Mouse (Mus musculus) cerebellum, adult 2 months (tissue): ENCODE results near the gene Igflr1.

ENCODE experiments used
- CTCF ChIP-seq: fragments of 200-500 bp; IDR thresholded peaks from 2 replicates; pipeline ENCODE4 v1.5.1; 2011; ENCODE audit warnings: low read depth, mild to moderate bottlenecking, control low read depth, low read length, moderate library complexity, borderline replicate concordance; ENCODE audit not compliant: insufficient read depth
- POLR2A ChIP-seq: fragments of 200-500 bp; IDR thresholded peaks from 2 replicates; pipeline ENCODE4 v1.6.1; 2011; ENCODE audit warnings: low read length, control low read depth, borderline replicate concordance; ENCODE audit not compliant: insufficient read depth

DNA sequence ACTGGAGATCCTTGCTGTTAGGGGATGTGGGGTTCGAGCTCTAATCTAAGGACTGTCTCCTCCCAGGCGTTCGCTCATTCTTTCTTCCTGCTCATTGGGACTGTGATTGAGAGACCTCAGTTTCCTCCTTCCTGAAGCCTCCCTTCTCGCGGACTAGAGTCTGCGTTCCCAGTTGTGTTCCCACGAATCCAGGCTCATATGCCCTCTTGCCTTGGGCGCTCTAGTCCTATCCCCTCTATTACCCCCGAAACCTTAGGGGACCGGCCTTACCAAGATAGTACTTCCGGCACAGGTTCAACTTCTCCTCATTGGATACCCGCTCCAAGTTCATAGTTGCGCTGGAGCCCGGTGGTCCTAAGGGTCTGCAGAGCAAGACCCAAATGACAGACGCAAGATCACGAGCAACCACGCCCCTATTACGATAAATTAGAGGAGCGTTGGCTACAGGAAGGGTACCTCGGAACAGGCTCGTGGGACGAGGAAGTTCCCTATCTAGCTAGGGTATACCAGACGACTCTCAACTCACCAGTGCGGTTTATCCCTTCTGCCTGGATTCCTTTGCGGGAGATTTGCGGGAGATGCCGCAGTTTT lies 2.6 kb upstream of the Igflr1 start:
- TF ChIP-seq CTCF (no peak), POLR2A (no peak)
